Mouse (Mus musculus): ENCODE measurements around the gene Lrrc8a. TPM values are rescaled to one million over a fixed set of nuclear protein-coding genes. Genes with fewer than 3 reads are reported as not detected.

Lrrc8a gene
- polyA plus RNA-seq, 1 experiment from 2014 or later, result 61.8 TPM

- H3K4me1 ChIP-seq (ENCODE audit: control insufficient read depth, insufficient read depth, low read length), result 0 out of 2 replicates have a peak, but pooled peaks cover under 1% of the 10 kb centered on the region
- no peak overlapping the region for H3K4me3 ChIP-seq (ENCODE audit: low read depth, low read length)
- DNase-seq (ENCODE audit: low spot score) (no peak), ATAC-seq (no peak)
- peaks cover 76% of the 10 kb centered on the region for H3K36me3 ChIP-seq (ENCODE audit: control insufficient read depth, insufficient read depth, low read length)
- no peak overlapping the region for H3K27ac ChIP-seq (ENCODE audit: low read depth, low read length)
- no peak overlapping the region for H3K4me2 ChIP-seq (ENCODE audit: low read length)
- H3K9me3 ChIP-seq (replicated peaks; ENCODE audit: control insufficient read depth, low read length), result no peaks in the 10 kb centered on the region
- whole genome bisulfite sequencing, result 77% methylated on average over 7 of the region's 7 CpGs
- H3K27me3 ChIP-seq (replicated peaks; ENCODE audit: control insufficient read depth, insufficient read depth, low read length), result no peaks in the 10 kb centered on the region
- H3K9ac ChIP-seq (ENCODE audit: low read length), result no peak overlapping the region
These were observed 7.2 kb downstream of the Lrrc8a start for GRCm38 (mm10) chr2:30244595-30245178.

- DNase-seq (ENCODE audit: low spot score), result no peak
- Histone ChIP-seq H3K4me1 (ENCODE audit: control insufficient read depth, insufficient read depth, low read length) (no peaks in the 10 kb centered on the region), H3K9me3 (replicated peaks; ENCODE audit: control insufficient read depth, low read length) (no peaks in the 10 kb centered on the region), H3K4me3 (ENCODE audit: low read depth, low read length) (no peak overlapping the region), H3K9ac (ENCODE audit: low read length) (no peak overlapping the region), H3K36me3 (ENCODE audit: control insufficient read depth, insufficient read depth, low read length) (peaks cover 70% of the 10 kb centered on the region), H3K4me2 (ENCODE audit: low read length) (no peak overlapping the region), H3K27me3 (replicated peaks; ENCODE audit: control insufficient read depth, insufficient read depth, low read length) (no peaks in the 10 kb centered on the region), H3K27ac (ENCODE audit: low read depth, low read length) (no peak overlapping the region)
- no peak for ATAC-seq
- WGBS, result 96% methylated on average over 5 of the region's 5 CpGs
These were observed 9.5 kb downstream of the Lrrc8a start for GRCm38 (mm10) chr2:30247036-30247435.

GRCm38 (mm10) chr2:30247681-30248080, 10.2 kb downstream of the Lrrc8a start:
- Histone ChIP-seq H3K27ac (ENCODE audit: low read depth, low read length) (no peak overlapping the region), H3K36me3 (ENCODE audit: control insufficient read depth, insufficient read depth, low read length) (peaks cover 70% of the 10 kb centered on the region), H3K4me2 (ENCODE audit: low read length) (no peak overlapping the region), H3K9ac (ENCODE audit: low read length) (no peak overlapping the region), H3K4me1 (ENCODE audit: control insufficient read depth, insufficient read depth, low read length) (no peaks in the 10 kb centered on the region), H3K27me3 (replicated peaks; ENCODE audit: control insufficient read depth, insufficient read depth, low read length) (no peaks in the 10 kb centered on the region), H3K9me3 (replicated peaks; ENCODE audit: control insufficient read depth, low read length) (no peaks in the 10 kb centered on the region), H3K4me3 (ENCODE audit: low read depth, low read length) (no peak overlapping the region)
- ATAC-seq (no peak), DNase-seq (ENCODE audit: low spot score) (no peak)
- WGBS, result 71% methylated on average over 4 of the region's 4 CpGs

GRCm38 (mm10) chr2:30249182-30249581, 11.7 kb downstream of the Lrrc8a start:
- Histone ChIP-seq H3K4me2 (ENCODE audit: low read length) (no peak overlapping the region), H3K36me3 (ENCODE audit: control insufficient read depth, insufficient read depth, low read length) (peaks cover 67% of the 10 kb centered on the region), H3K27me3 (replicated peaks; ENCODE audit: control insufficient read depth, insufficient read depth, low read length) (no peaks in the 10 kb centered on the region), H3K9me3 (replicated peaks; ENCODE audit: control insufficient read depth, low read length) (no peaks in the 10 kb centered on the region), H3K4me3 (ENCODE audit: low read depth, low read length) (no peak overlapping the region), H3K9ac (ENCODE audit: low read length) (no peak overlapping the region), H3K27ac (ENCODE audit: low read depth, low read length) (no peak overlapping the region), H3K4me1 (ENCODE audit: control insufficient read depth, insufficient read depth, low read length) (no peaks in the 10 kb centered on the region)
- DNase-seq (ENCODE audit: low spot score) (no peak), ATAC-seq (no peak)
- 92% methylated on average over 3 of the region's 3 CpGs for WGBS

- peaks cover 69% of the 10 kb centered on the region for H3K36me3 ChIP-seq (ENCODE audit: control insufficient read depth, insufficient read depth, low read length)
- no peaks in the 10 kb centered on the region for H3K27me3 ChIP-seq (replicated peaks; ENCODE audit: control insufficient read depth, insufficient read depth, low read length)
- no peak overlapping the region for H3K4me3 ChIP-seq (ENCODE audit: low read depth, low read length)
- WGBS, result 89% methylated on average over 10 of the region's 10 CpGs
- H3K27ac ChIP-seq (ENCODE audit: low read depth, low read length), result no peak overlapping the region
- no peaks in the 10 kb centered on the region for H3K9me3 ChIP-seq (replicated peaks; ENCODE audit: control insufficient read depth, low read length)
- no peak for DNase-seq (ENCODE audit: low spot score)
- no peak overlapping the region for H3K9ac ChIP-seq (ENCODE audit: low read length)
- H3K4me2 ChIP-seq (ENCODE audit: low read length), result no peak overlapping the region
- no peak for ATAC-seq
- no peaks in the 10 kb centered on the region for H3K4me1 ChIP-seq (ENCODE audit: control insufficient read depth, insufficient read depth, low read length)
These were observed 12.9 kb downstream of the Lrrc8a start for GRCm38 (mm10) chr2:30250166-30251128.

GRCm38 (mm10) chr2:30251417-30252104, 14.0 kb downstream of the Lrrc8a start:
- DNase-seq (ENCODE audit: low spot score) (no peak), ATAC-seq (no peak)
- WGBS, result 85% methylated on average over 5 of the region's 5 CpGs
- no peaks in the 10 kb centered on the region for H3K27me3 ChIP-seq (replicated peaks; ENCODE audit: control insufficient read depth, insufficient read depth, low read length)
- peaks cover 73% of the 10 kb centered on the region for H3K36me3 ChIP-seq (ENCODE audit: control insufficient read depth, insufficient read depth, low read length)
- no peak overlapping the region for H3K4me3 ChIP-seq (ENCODE audit: low read depth, low read length)
- no peak overlapping the region for H3K9ac ChIP-seq (ENCODE audit: low read length)
- H3K9me3 ChIP-seq (replicated peaks; ENCODE audit: control insufficient read depth, low read length), result no peaks in the 10 kb centered on the region
- no peaks in the 10 kb centered on the region for H3K4me1 ChIP-seq (ENCODE audit: control insufficient read depth, insufficient read depth, low read length)
- no peak overlapping the region for H3K4me2 ChIP-seq (ENCODE audit: low read length)
- H3K27ac ChIP-seq (ENCODE audit: low read depth, low read length), result no peak overlapping the region

- DNase-seq (ENCODE audit: low spot score) (no peak), ATAC-seq (no peak)
- peaks cover 83% of the 10 kb centered on the region for H3K36me3 ChIP-seq (ENCODE audit: control insufficient read depth, insufficient read depth, low read length)
- WGBS, result 83% methylated on average over 3 of the region's 3 CpGs
- no peak overlapping the region for H3K4me3 ChIP-seq (ENCODE audit: low read depth, low read length)
- H3K4me2 ChIP-seq (ENCODE audit: low read length), result no peak overlapping the region
- H3K9ac ChIP-seq (ENCODE audit: low read length), result no peak overlapping the region
- no peaks in the 10 kb centered on the region for H3K4me1 ChIP-seq (ENCODE audit: control insufficient read depth, insufficient read depth, low read length)
- no peaks in the 10 kb centered on the region for H3K27me3 ChIP-seq (replicated peaks; ENCODE audit: control insufficient read depth, insufficient read depth, low read length)
- H3K9me3 ChIP-seq (replicated peaks; ENCODE audit: control insufficient read depth, low read length), result no peaks in the 10 kb centered on the region
- no peak overlapping the region for H3K27ac ChIP-seq (ENCODE audit: low read depth, low read length)
These were observed 15.0 kb downstream of the Lrrc8a start for GRCm38 (mm10) chr2:30252521-30252920.

GRCm38 (mm10) chr2:30253809-30254208, 16.3 kb downstream of the Lrrc8a start:
- ATAC-seq (no peak), DNase-seq (ENCODE audit: low spot score) (no peak)
- 86% methylated on average over 5 of the region's 5 CpGs for WGBS
- Histone ChIP-seq H3K4me1 (ENCODE audit: control insufficient read depth, insufficient read depth, low read length) (no peaks in the 10 kb centered on the region), H3K9ac (ENCODE audit: low read length) (no peak overlapping the region), H3K9me3 (replicated peaks; ENCODE audit: control insufficient read depth, low read length) (no peaks in the 10 kb centered on the region), H3K27me3 (replicated peaks; ENCODE audit: control insufficient read depth, insufficient read depth, low read length) (no peaks in the 10 kb centered on the region), H3K27ac (ENCODE audit: low read depth, low read length) (no peak overlapping the region), H3K4me2 (ENCODE audit: low read length) (no peak overlapping the region), H3K4me3 (ENCODE audit: low read depth, low read length) (no peak overlapping the region), H3K36me3 (ENCODE audit: control insufficient read depth, insufficient read depth, low read length) (peaks cover 84% of the 10 kb centered on the region)

All from forebrain, embryonic 14.5 days (tissue).